Mouse (Mus musculus) hindbrain, embryonic 12.5 days (tissue): ENCODE data around the gene Supt16. TPM values are rescaled to one million over a fixed set of nuclear protein-coding genes. Genes with fewer than 3 reads are reported as not detected.
A peak's percentile ranks its signal among the peaks of the same experiment; 100 is the strongest.

Experiments
- ATAC-seq: fragments of 200-750 bp; cut with Nextera tagmentation; 2 replicates; pipeline ENCODE4 v1.8.0; 2017; ENCODE audit warnings: moderate TSS enrichment; ENCODE audit not compliant: low FRiP score
- H3K27ac ChIP-seq: fragments of 300-500 bp; sonication (generic); 2 replicates; pipeline ENCODE4 v1.5.1; 2016; ENCODE audit warnings: mild to moderate bottlenecking
- H3K27me3 ChIP-seq: fragments of 300-500 bp; sonication (generic); 2 replicates; pipeline ENCODE4 v1.6.1; 2016; ENCODE audit warnings: mild to moderate bottlenecking
- H3K36me3 ChIP-seq: fragments of 300-500 bp; sonication (generic); 2 replicates; pipeline ENCODE4 v1.6.1; 2016; ENCODE audit warnings: mild to moderate bottlenecking
- H3K4me1 ChIP-seq: fragments of 300-500 bp; sonication (generic); 2 replicates; pipeline ENCODE4 v1.6.1; 2016
- H3K4me2 ChIP-seq: fragments of 300-500 bp; sonication (generic); replicated peaks from 2 replicates; pipeline ENCODE4 v1.6.1; 2016; ENCODE audit warnings: mild to moderate bottlenecking
- H3K4me3 ChIP-seq: fragments of 300-500 bp; sonication (generic); 2 replicates; pipeline ENCODE4 v1.5.1; 2016; ENCODE audit warnings: mild to moderate bottlenecking
- H3K9ac ChIP-seq: fragments of 300-500 bp; sonication (generic); 2 replicates; pipeline ENCODE4 v1.6.1; 2016; ENCODE audit warnings: mild to moderate bottlenecking, moderate library complexity
- H3K9me3 ChIP-seq: fragments of 300-500 bp; sonication (generic); replicated peaks from 2 replicates; pipeline ENCODE4 v1.6.1; 2016; ENCODE audit warnings: mild to moderate bottlenecking
- WGBS: fragments of 180-500 bp; shearing (Covaris S2); methylation state at CpG from one replicate; pipeline ENCODE4 v1.1.7; 2016; 5-methylcytosine and 5-hydroxymethylcytosine counted together
- polyA plus RNA-seq: library from polyadenylated mRNA; unstranded; fragments of >200 nt; fragmentation: Nextera tagmentation; extraction: Ambion mirVana; gene quantifications from 2 replicates; pipeline ENCODE4 v1.2.1, GENCODE M21; 2016

Gene Supt16
- polyA plus RNA-seq, 1 experiment from 2014 or later = 72.3 TPM

DNA sequence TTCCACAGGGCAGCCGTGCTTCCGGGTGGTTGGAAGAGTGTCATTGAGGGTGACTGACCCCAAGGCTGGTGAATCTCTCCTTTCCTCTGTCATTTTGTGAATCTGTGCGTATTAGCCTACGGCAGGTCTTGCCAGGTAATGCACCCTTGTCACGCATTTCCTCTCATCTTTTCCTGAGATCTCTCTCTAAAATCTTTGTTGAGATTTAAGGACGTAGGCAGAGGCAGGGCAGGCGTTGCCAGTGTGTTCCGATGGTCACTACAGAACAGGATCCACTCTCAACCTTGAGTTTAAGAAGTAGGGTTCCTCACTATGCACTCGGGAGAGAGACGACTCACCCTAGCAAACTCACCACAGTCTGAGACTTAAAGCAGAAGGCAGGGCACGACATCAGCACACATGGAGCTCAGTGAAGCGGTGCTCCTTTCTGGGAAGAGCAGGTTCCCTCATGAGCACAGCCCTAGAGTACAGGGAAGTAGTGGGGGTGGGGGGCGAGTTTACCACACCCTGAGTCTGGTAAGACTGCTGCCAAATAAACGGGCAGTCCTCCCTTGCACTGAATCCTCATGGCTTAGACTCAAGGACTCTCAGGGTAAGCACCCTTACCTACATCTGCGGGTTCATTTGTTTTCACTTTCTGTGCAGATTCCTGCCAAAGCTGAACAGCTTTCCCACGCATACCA is 55.6 kb downstream of the Supt16 start:
- Histone ChIP-seq H3K9ac (no peak overlapping the region), H3K4me2 (no peak overlapping the region), H3K9me3 (no peaks in the 10 kb centered on the region), H3K27ac (no peak overlapping the region), H3K4me3 (no peak overlapping the region), H3K4me1 (no peaks in the 10 kb centered on the region), H3K36me3 (no peaks in the 10 kb centered on the region), H3K27me3 (no peaks in the 10 kb centered on the region)
- 77% methylated on average over 16 of the region's 16 CpGs for whole genome bisulfite sequencing
- no peak for ATAC-seq

DNA sequence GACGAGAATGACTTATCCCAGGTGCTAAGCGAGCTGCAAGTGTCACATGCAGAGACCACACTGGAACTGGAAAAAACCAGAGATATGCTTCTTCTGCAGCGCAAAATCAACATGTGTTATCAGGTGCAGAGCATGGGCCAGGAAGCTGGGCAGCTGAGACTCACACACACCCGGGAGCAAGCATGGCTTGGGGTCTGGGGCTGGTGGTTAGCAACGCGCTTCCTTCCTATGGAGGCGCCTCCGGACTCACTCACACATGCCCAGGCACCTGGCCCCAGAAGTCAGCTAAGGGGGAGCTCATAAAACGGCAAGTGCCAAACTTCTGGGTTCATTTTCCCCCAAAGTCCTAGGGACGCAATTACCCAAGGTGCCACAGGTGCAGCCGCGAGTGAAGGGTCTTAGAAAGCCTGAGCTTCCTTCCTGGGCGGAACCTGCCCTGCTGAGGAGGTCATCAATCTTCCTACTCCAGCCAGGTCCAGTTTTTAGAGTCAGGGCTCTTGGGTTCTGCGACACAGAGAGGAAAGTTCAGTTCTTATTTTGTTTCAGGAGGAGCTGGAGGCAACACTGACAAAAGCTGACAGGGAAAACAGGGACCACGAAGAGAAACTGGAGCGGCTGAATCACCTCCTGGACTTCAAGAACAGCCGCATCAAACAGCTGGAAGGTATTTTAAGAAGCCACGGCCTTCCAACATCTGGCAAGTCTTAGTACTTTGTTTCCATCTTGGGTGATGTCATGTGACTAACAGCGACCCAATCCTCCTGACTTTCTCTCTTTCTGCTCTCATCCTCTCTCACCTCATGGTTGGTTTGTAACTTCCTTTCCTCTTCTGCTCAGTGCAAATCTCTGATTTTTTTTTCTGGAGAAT is 56.4 kb downstream of the Supt16 start:
- Histone ChIP-seq H3K4me1 (no peaks in the 10 kb centered on the region), H3K27ac (no peak overlapping the region), H3K27me3 (no peaks in the 10 kb centered on the region), H3K9ac (no peak overlapping the region), H3K4me3 (no peak overlapping the region), H3K4me2 (no peak overlapping the region), H3K9me3 (no peaks in the 10 kb centered on the region), H3K36me3 (no peaks in the 10 kb centered on the region)
- 63% methylated on average over 19 of the region's 19 CpGs for WGBS
- no peak for ATAC-seq

DNA sequence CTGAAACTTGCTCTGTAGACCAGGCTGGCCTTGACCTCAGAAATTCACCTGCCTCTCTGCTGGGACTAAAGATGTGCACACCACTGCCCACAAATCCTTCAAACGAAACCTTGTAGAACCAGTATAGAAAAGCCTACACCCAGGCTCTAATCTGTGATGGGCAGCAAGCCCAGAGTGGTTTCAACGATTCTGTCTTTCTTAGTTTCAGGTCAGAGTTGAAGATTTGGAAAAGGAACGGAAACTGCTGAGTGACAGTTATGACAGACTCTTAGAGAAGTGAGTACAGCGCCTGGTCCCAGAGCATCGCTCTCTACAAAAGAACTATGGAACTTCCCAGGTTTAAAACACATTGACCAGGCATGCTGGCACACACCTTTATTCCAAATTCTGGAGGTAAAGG is 63.6 kb downstream of the Supt16 start:
- ATAC-seq = no peak
- H3K27ac ChIP-seq = no peak overlapping the region
- H3K36me3 ChIP-seq = no peaks in the 10 kb centered on the region
- no peaks in the 10 kb centered on the region for H3K4me1 ChIP-seq
- H3K4me2 ChIP-seq = no peak overlapping the region
- no peak overlapping the region for H3K9ac ChIP-seq
- WGBS = 87% methylated on average over 5 of the region's 5 CpGs
- H3K9me3 ChIP-seq = no peaks in the 10 kb centered on the region
- no peaks in the 10 kb centered on the region for H3K27me3 ChIP-seq
- no peak overlapping the region for H3K4me3 ChIP-seq

DNA sequence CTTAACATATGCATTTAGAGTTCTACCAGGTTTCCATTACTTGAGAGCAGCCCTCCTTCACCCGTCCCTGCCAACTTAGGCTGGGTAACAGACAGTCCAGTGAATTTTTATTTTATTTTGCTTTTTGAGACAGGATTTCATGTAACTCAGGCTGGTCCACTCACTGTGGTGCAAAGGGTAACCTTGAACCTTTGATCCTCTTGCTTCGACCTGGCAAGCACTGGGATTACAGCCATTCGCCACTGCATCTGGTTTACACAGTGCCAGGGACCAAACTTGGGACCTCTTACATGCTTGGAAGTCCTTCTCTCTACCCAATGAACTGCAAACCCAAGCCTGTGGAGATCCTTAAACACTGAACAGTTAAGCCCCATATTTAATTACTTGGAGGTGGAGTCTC is 72.6 kb downstream of the Supt16 start:
- Histone ChIP-seq H3K4me2 (no peak overlapping the region), H3K9me3 (no peaks in the 10 kb centered on the region), H3K27ac (no peak overlapping the region), H3K27me3 (no peaks in the 10 kb centered on the region), H3K4me1 (no peaks in the 10 kb centered on the region), H3K36me3 (no peaks in the 10 kb centered on the region), H3K4me3 (no peak overlapping the region), H3K9ac (no peak overlapping the region)
- WGBS = 94% methylated on average over 3 of the region's 3 CpGs
- ATAC-seq = no peak

DNA sequence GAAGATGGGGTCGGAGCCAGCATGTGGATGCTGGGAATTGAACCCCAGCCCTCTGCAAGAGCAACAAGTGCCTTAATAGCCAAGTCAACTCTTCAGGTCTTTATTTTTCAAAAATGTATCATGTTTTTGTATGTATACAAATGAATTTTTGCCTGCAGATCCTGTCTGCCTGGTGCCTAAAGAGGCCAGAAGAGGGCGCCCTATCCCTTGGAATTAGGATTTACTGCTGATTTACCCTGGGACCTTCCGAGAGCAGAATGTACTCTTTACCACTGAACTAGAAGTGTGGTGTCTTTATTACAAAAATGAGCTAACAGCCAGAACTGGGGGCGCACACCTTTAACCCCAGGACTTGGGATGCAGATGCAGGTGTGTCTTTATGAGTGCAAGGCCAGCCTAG is 73.3 kb downstream of the Supt16 start:
- no peak overlapping the region for H3K4me3 ChIP-seq
- H3K27me3 ChIP-seq = no peaks in the 10 kb centered on the region
- ATAC-seq = no peak
- no peak overlapping the region for H3K9ac ChIP-seq
- 21% methylated on average over 4 of the region's 4 CpGs for WGBS
- H3K27ac ChIP-seq = no peak overlapping the region
- H3K4me1 ChIP-seq = 0 out of 2 replicates have a peak, but pooled peaks cover 3% of the 10 kb centered on the region
- no peak overlapping the region for H3K4me2 ChIP-seq
- H3K36me3 ChIP-seq = no peaks in the 10 kb centered on the region
- H3K9me3 ChIP-seq = no peaks in the 10 kb centered on the region

DNA sequence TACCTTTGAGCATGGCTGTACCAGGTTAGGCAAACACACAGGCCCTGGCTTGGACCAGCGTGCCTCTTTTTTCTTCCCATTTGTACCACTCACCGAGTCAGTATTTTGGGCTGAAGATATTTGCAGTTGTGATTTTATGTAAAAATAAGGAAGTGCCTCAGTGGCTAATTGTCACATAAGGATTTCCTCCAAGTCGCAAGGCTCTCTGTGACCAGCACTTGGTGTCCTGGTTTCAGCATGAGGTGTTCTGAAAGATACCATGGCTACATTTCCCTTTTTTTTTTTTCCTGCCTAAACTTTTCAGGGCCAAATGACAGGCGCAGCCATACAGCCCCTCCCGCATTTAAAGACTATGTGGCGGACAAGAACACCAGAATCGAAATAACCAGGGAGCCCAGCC is 77.0 kb downstream of the Supt16 start:
- Histone ChIP-seq H3K9ac (no peak overlapping the region), H3K9me3 (no peaks in the 10 kb centered on the region), H3K4me1 (0 out of 2 replicates have a peak, but pooled peaks cover 8% of the 10 kb centered on the region), H3K27ac (no peak overlapping the region), H3K36me3 (no peaks in the 10 kb centered on the region), H3K4me3 (no peak overlapping the region), H3K4me2 (peak overlapping the region; percentile 96), H3K27me3 (no peaks in the 10 kb centered on the region)
- no peak for ATAC-seq
- 53% methylated on average over 7 of the region's 7 CpGs for WGBS

DNA sequence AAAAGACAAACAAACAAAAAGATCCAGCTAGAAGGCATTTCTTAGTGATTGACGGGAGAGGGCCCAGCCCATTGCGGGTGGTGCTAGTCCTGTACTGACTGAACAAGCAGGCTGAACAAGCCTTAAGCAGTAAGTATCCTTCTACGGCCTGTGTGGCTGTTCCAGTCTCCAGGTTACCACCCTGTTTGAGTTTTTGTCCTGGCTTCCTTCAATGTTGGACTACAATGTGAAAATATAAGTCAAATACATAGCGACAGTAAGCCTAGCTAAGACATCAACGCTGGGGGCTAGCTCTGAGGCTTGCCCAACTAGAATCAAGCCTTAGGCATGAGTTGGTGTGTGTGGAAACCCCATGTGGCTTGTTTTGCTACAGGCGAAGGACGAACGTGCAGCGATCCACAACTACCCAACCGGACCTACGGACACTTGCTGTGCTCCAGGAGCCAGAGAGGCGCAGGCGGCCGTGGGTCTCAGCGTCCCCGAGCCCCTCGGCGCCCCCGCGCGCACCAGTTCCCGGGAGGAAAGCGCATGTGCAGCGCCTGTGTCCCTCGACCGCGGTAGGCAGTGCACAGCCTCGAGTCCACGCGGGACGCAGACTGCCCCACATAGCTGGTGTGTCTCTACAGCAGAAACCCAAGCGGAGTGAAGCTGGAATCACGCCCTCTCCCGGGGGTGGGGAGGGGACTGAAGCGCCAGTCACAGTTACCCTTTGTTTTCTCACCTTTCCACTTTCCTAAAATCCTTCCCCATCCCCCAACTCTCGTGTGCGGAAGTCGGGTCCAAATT is 78.2 kb downstream of the Supt16 start:
- Histone ChIP-seq H3K9ac (peak overlapping the region; percentile 72), H3K4me3 (peak overlapping the region; percentile 49), H3K27ac (peak overlapping the region; percentile 82), H3K27me3 (no peaks in the 10 kb centered on the region), H3K4me2 (peak overlapping the region; percentile 96), H3K4me1 (0 out of 2 replicates have a peak, but pooled peaks cover 8% of the 10 kb centered on the region), H3K9me3 (no peaks in the 10 kb centered on the region), H3K36me3 (no peaks in the 10 kb centered on the region)
- WGBS = under 1% methylated on average over 38 of the region's 38 CpGs
- ATAC-seq = peak; percentile 82

DNA sequence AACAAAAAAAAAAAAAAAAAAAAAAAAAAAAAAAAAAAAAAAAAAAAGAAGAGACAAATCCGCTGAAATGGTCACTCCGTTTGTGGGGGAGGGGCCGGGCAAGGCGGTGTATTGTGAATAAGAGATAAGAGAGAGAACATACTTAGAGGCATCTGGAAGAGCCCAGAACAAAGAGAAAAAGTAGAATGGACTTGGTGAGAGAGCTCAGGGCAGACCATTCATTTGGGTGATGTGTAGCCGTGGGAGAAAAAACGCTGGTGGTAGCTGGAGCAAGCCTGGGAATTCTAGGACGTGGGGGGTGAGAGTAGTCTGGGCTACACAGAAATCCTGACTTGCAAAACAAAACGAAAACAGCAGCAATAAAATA is 78.8 kb downstream of the Supt16 start:
- peak; percentile 35 for ATAC-seq
- no peaks in the 10 kb centered on the region for H3K36me3 ChIP-seq
- no peaks in the 10 kb centered on the region for H3K9me3 ChIP-seq
- H3K4me1 ChIP-seq = 0 out of 2 replicates have a peak, but pooled peaks cover 8% of the 10 kb centered on the region
- H3K27ac ChIP-seq = peak overlapping the region; percentile 82; the same call in 1 of the 2 replicates
- H3K4me3 ChIP-seq = peak overlapping the region; percentile 49
- no peaks in the 10 kb centered on the region for H3K27me3 ChIP-seq
- H3K9ac ChIP-seq = peak overlapping the region; percentile 72
- WGBS = 25% methylated on average over 8 of the region's 8 CpGs
- peak overlapping the region; percentile 96 for H3K4me2 ChIP-seq

DNA sequence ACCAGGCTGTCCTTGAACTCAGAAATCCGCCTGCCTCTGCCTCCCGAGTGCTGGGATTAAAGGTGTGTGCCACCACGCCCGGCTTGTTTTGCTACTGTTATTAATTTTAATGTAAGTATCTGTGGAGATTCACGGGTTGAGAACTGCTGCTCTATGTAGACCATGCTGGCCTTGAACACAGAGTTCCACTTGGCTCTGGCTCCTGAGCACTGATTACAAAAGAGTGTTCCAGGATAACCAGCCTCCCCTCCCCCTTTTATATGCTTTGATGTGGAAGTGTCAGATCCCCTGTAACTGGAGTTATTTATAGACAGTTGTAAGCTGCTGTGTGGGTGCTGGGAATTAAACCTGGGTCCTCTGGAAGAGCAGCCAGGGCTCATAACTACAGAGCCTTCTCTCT is 80.0 kb downstream of the Supt16 start:
- Histone ChIP-seq H3K4me1 (0 out of 2 replicates have a peak, but pooled peaks cover 8% of the 10 kb centered on the region), H3K27ac (no peak overlapping the region), H3K36me3 (no peaks in the 10 kb centered on the region), H3K27me3 (no peaks in the 10 kb centered on the region), H3K9me3 (no peaks in the 10 kb centered on the region), H3K9ac (no peak overlapping the region), H3K4me3 (no peak overlapping the region), H3K4me2 (no peak overlapping the region)
- ATAC-seq = no peak
- WGBS = 89% methylated on average over 5 of the region's 5 CpGs

DNA sequence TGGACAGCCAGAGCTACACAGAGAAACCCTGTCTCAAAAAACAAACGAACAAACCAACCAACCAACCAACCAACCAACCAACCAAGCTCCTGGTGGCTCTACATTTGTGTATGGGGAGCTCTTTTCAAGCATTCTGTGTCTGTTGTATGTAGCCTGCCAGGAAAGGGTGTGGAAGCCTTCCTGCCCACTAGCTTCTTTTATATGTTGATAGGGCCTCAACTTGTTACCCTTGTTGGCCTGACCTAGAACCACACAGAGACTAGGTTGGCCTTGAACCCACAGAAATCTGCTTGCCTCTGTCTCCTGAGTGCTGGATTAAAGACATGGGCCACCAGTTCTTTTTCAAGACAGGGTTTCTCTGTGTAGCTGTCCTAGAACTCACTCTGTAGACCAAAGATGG is 83.1 kb downstream of the Supt16 start:
- H3K27ac ChIP-seq = no peak overlapping the region
- H3K27me3 ChIP-seq = no peaks in the 10 kb centered on the region
- no peaks in the 10 kb centered on the region for H3K36me3 ChIP-seq
- H3K9me3 ChIP-seq = no peaks in the 10 kb centered on the region
- H3K4me3 ChIP-seq = no peak overlapping the region
- WGBS = 76% methylated on average over 1 of the region's 1 CpGs
- H3K4me1 ChIP-seq = 0 out of 2 replicates have a peak, but pooled peaks cover 7% of the 10 kb centered on the region
- H3K4me2 ChIP-seq = no peak overlapping the region
- ATAC-seq = no peak
- H3K9ac ChIP-seq = no peak overlapping the region
